Mouse (Mus musculus) cerebellum, adult 11 months (tissue): ENCODE measurements around the gene Gabbr2.

ENCODE experiments used
- DNase-seq: peaks from one replicate; pipeline ENCODE4 v3.0.0; 2022

Gene Gabbr2

GRCm38 (mm10) chr4:46703146-46703545 lies 288.5 kb downstream of the Gabbr2 start:
- no peak for DNase-seq

- DNase-seq = no peak
Observed at GRCm38 (mm10) chr4:46700223-46700651, 291.4 kb downstream of the Gabbr2 start.

GRCm38 (mm10) chr4:46696467-46696866 lies 295.2 kb downstream of the Gabbr2 start:
- DNase-seq = no peak

GRCm38 (mm10) chr4:46690565-46690964 lies 301.1 kb downstream of the Gabbr2 start:
- peak; percentile 88 for DNase-seq

- DNase-seq = no peak
Observed at GRCm38 (mm10) chr4:46690023-46690420, 301.7 kb downstream of the Gabbr2 start.

- peak; percentile 84 for DNase-seq
Observed at GRCm38 (mm10) chr4:46689397-46690022, 302.2 kb downstream of the Gabbr2 start.

- DNase-seq = no peak
Observed at GRCm38 (mm10) chr4:46688213-46688832, 303.4 kb downstream of the Gabbr2 start.

GRCm38 (mm10) chr4:46684160-46684559 lies 307.5 kb downstream of the Gabbr2 start:
- DNase-seq = peak; percentile 45

- no peak for DNase-seq
Observed at GRCm38 (mm10) chr4:46676646-46677045, 315.0 kb downstream of the Gabbr2 start.

- no peak for DNase-seq
Observed at GRCm38 (mm10) chr4:46675992-46676391, 315.7 kb downstream of the Gabbr2 start.

GRCm38 (mm10) chr4:46675272-46675785 lies 316.3 kb downstream of the Gabbr2 start:
- no peak for DNase-seq

- no peak for DNase-seq
Observed at GRCm38 (mm10) chr4:46668620-46669019, 323.1 kb downstream of the Gabbr2 start.

- no peak for DNase-seq
Observed at GRCm38 (mm10) chr4:46666420-46666819, 325.3 kb downstream of the Gabbr2 start.

GRCm38 (mm10) chr4:46665371-46665774 lies 326.3 kb downstream of the Gabbr2 start:
- no peak for DNase-seq

GRCm38 (mm10) chr4:46664123-46665009 lies 327.3 kb downstream of the Gabbr2 start:
- DNase-seq = no peak

- DNase-seq = no peak
Observed at GRCm38 (mm10) chr4:46661433-46661832, 330.2 kb downstream of the Gabbr2 start.

- no peak for DNase-seq
Observed at GRCm38 (mm10) chr4:46658946-46659345, 332.7 kb downstream of the Gabbr2 start.

- peak; percentile 65 for DNase-seq
Observed at GRCm38 (mm10) chr4:46657116-46657515, 334.6 kb downstream of the Gabbr2 start.

GRCm38 (mm10) chr4:46655956-46656355 lies 335.7 kb downstream of the Gabbr2 start:
- no peak for DNase-seq

GRCm38 (mm10) chr4:46655298-46655697 lies 336.4 kb downstream of the Gabbr2 start:
- DNase-seq = no peak

- peak; percentile 94 for DNase-seq
Observed at GRCm38 (mm10) chr4:46650086-46650753, 341.5 kb downstream of the Gabbr2 start, which contains the start of gene Tbc1d2. Gene Tbc1d2 (minus strand): TSS chr4:46650209.

- no peak for DNase-seq
Observed at GRCm38 (mm10) chr4:46649161-46649560, 342.5 kb downstream of the Gabbr2 start.

GRCm38 (mm10) chr4:46643676-46644112 lies 348.0 kb downstream of the Gabbr2 start:
- no peak for DNase-seq
